Mouse (Mus musculus): ENCODE measurements around the gene Olfr1031.
"Not testable (repeated sequence)": the region's sequence is repeated elsewhere in the genome, so short reads cannot be mapped to it uniquely, and the experiment has no call there.

The Olfr1031 gene

GRCm38 (mm10) chr2:85990004-85990403 is at the start of gene Olfr1031:
Olfr1031 (plus strand) TSS chr2:85990304.
- in situ Hi-C loops (cut with MboI, MseI), result no loop called here

- in situ Hi-C loops (cut with MboI, MseI), result no loop called here
Measured at GRCm38 (mm10) chr2:85950137-85950536, 40.0 kb upstream of the Olfr1031 start, which contains the start of gene Olfr1028. Olfr1028 (plus strand) TSS chr2:85950437.

- in situ Hi-C loops (cut with MboI, MseI), result no loop called here
Measured at GRCm38 (mm10) chr2:85973595-85973994, 16.5 kb upstream of the Olfr1031 start, which contains the start of gene Olfr1029. Olfr1029 (plus strand) TSS chr2:85973895.

GRCm38 (mm10) chr2:85978976-85979375 is 11.1 kb upstream of the Olfr1031 start, which contains the start of gene Olfr1030:
Olfr1030 (plus strand) TSS chr2:85979276.
- in situ Hi-C loops (cut with MboI, MseI), result no loop called here

- in situ Hi-C loops (cut with MboI, MseI), result no loop called here
Measured at GRCm38 (mm10) chr2:86005240-86005639, 15.1 kb downstream of the Olfr1031 start, which contains the start of gene Olfr1032. Olfr1032 (plus strand) TSS chr2:86005540.

- in situ Hi-C loops (cut with MboI, MseI), result not testable (repeated sequence)
Measured at GRCm38 (mm10) chr2:86020406-86020805, 30.3 kb downstream of the Olfr1031 start, which contains the start of gene Olfr1033. Olfr1033 (plus strand) TSS chr2:86020633.

- in situ Hi-C loops (cut with MboI, MseI), result not testable (repeated sequence)
Measured at GRCm38 (mm10) chr2:86021518-86021917, 31.4 kb downstream of the Olfr1031 start.
